Mouse (Mus musculus) MEL-GATA-1-ER (cell line): ENCODE data around the gene Vmn1r167.
"Not testable (repeated sequence)": the region's sequence is repeated elsewhere in the genome, so short reads cannot be mapped to it uniquely, and the experiment has no call there.

Experiments
- DNase-seq: peaks from one replicate; pipeline ENCODE4 v3.0.0-alpha.2; 2012; ENCODE audit warnings: low read depth; ENCODE audit errors: extremely low read depth

Gene Vmn1r167

DNA sequence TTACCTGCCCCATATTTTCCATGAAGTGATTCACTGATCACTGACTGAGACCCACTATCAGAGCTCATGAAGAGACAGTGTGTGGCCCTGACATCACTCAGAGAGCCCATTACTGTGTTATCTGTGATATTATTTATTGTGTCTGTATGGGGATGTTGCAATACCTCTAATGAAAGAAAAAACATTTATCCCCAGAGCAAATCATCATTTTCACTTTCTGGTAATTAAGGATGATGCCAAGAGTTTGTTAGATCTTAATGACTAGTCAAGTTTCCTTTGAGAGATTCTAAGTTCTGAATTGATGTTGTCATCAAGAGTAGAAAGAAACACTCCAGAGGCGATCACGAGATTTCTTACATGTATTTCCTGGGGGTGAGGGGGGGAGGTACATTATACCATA is at the start of gene Vmn1r167:
Gene Vmn1r167, minus strand, starts transcription at position 101 of the 400 bp plus-strand sequence.
- not testable (repeated sequence) for DNase-seq

GRCm38 (mm10) chr7:23539432-23539831 is 32.4 kb upstream of the Vmn1r167 start, which contains the start of gene Vmn1r168:
Gene Vmn1r168 (plus strand): TSS chr7:23539732.
- DNase-seq = not testable (repeated sequence)

GRCm38 (mm10) chr7:23472886-23473285 is 34.1 kb downstream of the Vmn1r167 start:
- DNase-seq = not testable (repeated sequence)

DNA sequence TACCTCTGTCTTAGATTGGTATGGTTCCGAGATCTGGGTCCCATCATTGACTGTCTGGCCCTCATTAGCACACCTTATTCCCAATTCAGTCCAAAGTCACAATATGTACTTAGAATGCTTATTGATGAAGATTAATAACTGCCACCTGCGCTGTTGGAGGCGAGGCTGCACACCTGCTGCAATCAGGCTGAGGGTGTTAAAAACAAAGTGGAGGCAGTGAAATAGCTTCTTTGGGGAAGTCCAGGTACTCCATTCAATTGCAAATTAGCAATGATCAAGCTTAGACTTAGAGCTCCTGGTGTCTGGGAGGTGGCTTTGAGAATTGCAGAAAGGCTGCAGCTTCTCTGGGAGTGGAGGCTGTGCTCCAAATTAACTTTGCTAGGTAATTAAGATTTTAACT is 36.2 kb downstream of the Vmn1r167 start:
- DNase-seq = not testable (repeated sequence)

GRCm38 (mm10) chr7:23470201-23470600 is 36.8 kb downstream of the Vmn1r167 start:
- DNase-seq = not testable (repeated sequence)
